Mouse (Mus musculus) liver, postnatal 0 days (tissue): ENCODE measurements around the gene Itk. TPM values are rescaled to one million over a fixed set of nuclear protein-coding genes. Genes with fewer than 3 reads are reported as not detected.
A peak's percentile ranks its signal among the peaks of the same experiment; 100 is the strongest.

ENCODE experiments used
- ATAC-seq: fragments of 200-750 bp; cut with Nextera tagmentation; 2 replicates; pipeline ENCODE4 v1.8.0; 2017; ENCODE audit warnings: mild to moderate bottlenecking, moderate library complexity
- DNase-seq: peaks from one replicate; pipeline ENCODE4 v3.0.0-alpha.2; 2016
- H3K27ac ChIP-seq: fragments of 300-500 bp; sonication (generic); 2 replicates; pipeline ENCODE4 v1.5.1; 2014; ENCODE audit warnings: antibody characterized with exemption, moderate library complexity, mild to moderate bottlenecking, low read depth
- H3K27me3 ChIP-seq: fragments of 300-500 bp; sonication (generic); 2 replicates; pipeline ENCODE4 v1.6.1; 2014; ENCODE audit warnings: low read length, control low read depth, mixed read lengths; ENCODE audit not compliant: insufficient read depth
- H3K36me3 ChIP-seq: fragments of 300-500 bp; sonication (generic); replicated peaks from 2 replicates; pipeline ENCODE4 v1.6.1; 2014; ENCODE audit warnings: mild to moderate bottlenecking, control low read depth, low read length, moderate library complexity, mixed read lengths; ENCODE audit not compliant: insufficient read depth
- H3K4me1 ChIP-seq: fragments of 300-500 bp; sonication (generic); 2 replicates; pipeline ENCODE4 v1.6.1; 2014; ENCODE audit warnings: antibody characterized with exemption, mild to moderate bottlenecking, control low read depth; ENCODE audit not compliant: insufficient read depth
- H3K4me2 ChIP-seq: fragments of 300-500 bp; sonication (generic); 2 replicates; pipeline ENCODE4 v1.6.1; 2014; ENCODE audit warnings: low read depth, mild to moderate bottlenecking, low read length, moderate library complexity, mixed read lengths
- H3K4me3 ChIP-seq: fragments of 300-500 bp; sonication (generic); 2 replicates; pipeline ENCODE4 v1.5.1; 2014; ENCODE audit warnings: low read depth, low read length
- H3K9ac ChIP-seq: fragments of 300-500 bp; sonication (generic); replicated peaks from 2 replicates; pipeline ENCODE4 v1.6.1; 2014; ENCODE audit warnings: mild to moderate bottlenecking, moderate library complexity
- H3K9me3 ChIP-seq: fragments of 300-500 bp; sonication (generic); 2 replicates; pipeline ENCODE4 v1.6.1; 2016; ENCODE audit warnings: mild to moderate bottlenecking, control low read depth, low read length, mixed read lengths
- CTCF ChIP-seq: sonication (generic); IDR thresholded peaks from 2 replicates; pipeline ENCODE4 v1.5.1; 2016; ENCODE audit warnings: antibody characterized with exemption, low read depth
- EP300 ChIP-seq: IDR thresholded peaks from 2 replicates; pipeline ENCODE4 v1.6.1; 2016; ENCODE audit warnings: antibody characterized with exemption, low read depth, mild to moderate bottlenecking
- WGBS: fragments of 180-500 bp; shearing (Covaris S2); extraction: QIAGEN DNeasy Blood & Tissue Kit; methylation state at CpG from one replicate; pipeline ENCODE4 v1.1.7; 2014; ENCODE audit not compliant: insufficient replicate concordance; 5-methylcytosine and 5-hydroxymethylcytosine counted together
- polyA plus RNA-seq: library from polyadenylated mRNA; unstranded; fragments of >200 nt; fragmentation: Nextera tagmentation; extraction: Ambion mirVana; gene quantifications from 2 replicates; pipeline ENCODE4 v1.2.1, GENCODE M21; 2015

The Itk gene
- polyA plus RNA-seq, 1 experiment from 2014 or later: 0.09 TPM

GRCm38 (mm10) chr11:46311703-46312522, 77.4 kb downstream of the Itk start:
- H3K27ac ChIP-seq: peak overlapping the region; percentile 66

DNA sequence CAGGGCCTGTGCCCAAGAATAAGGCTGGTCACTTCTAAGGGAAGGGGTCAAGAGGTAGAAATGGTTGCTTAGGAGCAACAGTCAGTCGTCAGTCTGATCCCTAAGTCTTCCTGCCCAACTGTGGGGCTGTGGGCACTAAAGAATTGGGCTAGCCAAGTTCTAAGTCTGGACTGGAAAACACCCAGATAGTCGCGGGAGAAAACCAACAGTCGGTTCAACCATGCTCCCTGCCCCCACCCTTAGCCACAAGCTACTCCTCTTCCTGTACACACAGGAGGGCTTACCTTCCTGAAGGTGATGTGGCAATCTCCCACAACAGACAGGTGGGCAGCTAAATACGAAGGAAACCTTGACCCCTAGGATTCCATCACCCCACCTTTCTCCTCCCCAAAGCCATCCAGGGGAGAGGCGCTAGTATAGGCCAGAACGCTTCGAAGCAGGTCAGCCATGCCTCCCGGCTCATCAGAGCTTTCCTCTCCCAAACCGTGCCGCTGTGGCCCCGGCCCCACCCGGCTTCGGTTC, 78.1 kb downstream of the Itk start:
- Histone ChIP-seq H3K4me1 (peaks cover 28% of the 10 kb centered on the region), H3K4me2 (peak overlapping the region; percentile 78), H3K27ac (peak overlapping the region; percentile 66), H3K9me3 (no peaks in the 10 kb centered on the region), H3K9ac (peak overlapping the region; percentile 78), H3K27me3 (0 out of 2 replicates have a peak, but pooled peaks cover 5% of the 10 kb centered on the region), H3K4me3 (peak overlapping the region; percentile 69), H3K36me3 (no peaks in the 10 kb centered on the region; the same call in 1 of the 2 replicates)
- 7% methylated on average over 14 of the region's 14 CpGs for WGBS
- no peak for TF ChIP-seq CTCF
- TF ChIP-seq EP300: no peak
- no peak; the same call in 1 of the 2 replicates for ATAC-seq
- DNase-seq: no peak

More at GRCm38 (mm10) chr11:46311703-46312522, 77.4 kb downstream of the Itk start:
- Histone ChIP-seq H3K4me3 (peak overlapping the region; percentile 69), H3K27me3 (0 out of 2 replicates have a peak, but pooled peaks cover 5% of the 10 kb centered on the region), H3K4me2 (peak overlapping the region; percentile 78), H3K9ac (peak overlapping the region; percentile 78), H3K9me3 (no peaks in the 10 kb centered on the region), H3K4me1 (peaks cover 25% of the 10 kb centered on the region), H3K36me3 (no peaks in the 10 kb centered on the region; the same call in 1 of the 2 replicates)
- 1% methylated on average over 64 of the region's 71 CpGs for WGBS
- ATAC-seq: peak; percentile 70
- DNase-seq: peak; percentile 66
- TF ChIP-seq CTCF (no peak), EP300 (no peak)

DNA sequence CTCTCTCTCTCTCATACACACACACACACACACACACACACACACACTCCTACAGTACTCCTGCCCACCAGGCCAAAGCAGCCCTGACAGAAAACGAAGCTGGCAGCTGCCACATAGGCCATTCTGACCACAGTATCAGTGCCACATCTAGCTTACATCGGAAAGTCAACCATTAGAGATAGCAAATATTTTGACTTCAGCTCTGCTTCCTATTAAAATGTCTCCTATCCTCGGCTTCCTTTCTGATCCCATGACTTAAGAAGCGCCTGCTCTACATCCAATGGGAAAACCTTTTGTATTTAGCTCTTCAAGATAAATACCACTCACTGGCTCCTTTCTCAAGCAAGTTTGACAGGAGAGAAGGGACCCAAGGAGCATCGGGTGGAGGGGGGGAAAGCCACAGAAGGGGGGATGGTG, 78.7 kb downstream of the Itk start:
- peaks cover 30% of the 10 kb centered on the region for H3K4me1 ChIP-seq
- H3K27ac ChIP-seq: peak overlapping the region; percentile 66
- H3K27me3 ChIP-seq: 0 out of 2 replicates have a peak, but pooled peaks cover 5% of the 10 kb centered on the region
- TF ChIP-seq CTCF (no peak), EP300 (no peak)
- peak overlapping the region; percentile 78 for H3K4me2 ChIP-seq
- WGBS: 43% methylated on average over 5 of the region's 5 CpGs
- H3K9me3 ChIP-seq: no peaks in the 10 kb centered on the region
- ATAC-seq: no peak
- DNase-seq: no peak
- H3K4me3 ChIP-seq: peak overlapping the region; percentile 69
- peak overlapping the region; percentile 78 for H3K9ac ChIP-seq
- H3K36me3 ChIP-seq: no peaks in the 10 kb centered on the region; the same call in 1 of the 2 replicates

DNA sequence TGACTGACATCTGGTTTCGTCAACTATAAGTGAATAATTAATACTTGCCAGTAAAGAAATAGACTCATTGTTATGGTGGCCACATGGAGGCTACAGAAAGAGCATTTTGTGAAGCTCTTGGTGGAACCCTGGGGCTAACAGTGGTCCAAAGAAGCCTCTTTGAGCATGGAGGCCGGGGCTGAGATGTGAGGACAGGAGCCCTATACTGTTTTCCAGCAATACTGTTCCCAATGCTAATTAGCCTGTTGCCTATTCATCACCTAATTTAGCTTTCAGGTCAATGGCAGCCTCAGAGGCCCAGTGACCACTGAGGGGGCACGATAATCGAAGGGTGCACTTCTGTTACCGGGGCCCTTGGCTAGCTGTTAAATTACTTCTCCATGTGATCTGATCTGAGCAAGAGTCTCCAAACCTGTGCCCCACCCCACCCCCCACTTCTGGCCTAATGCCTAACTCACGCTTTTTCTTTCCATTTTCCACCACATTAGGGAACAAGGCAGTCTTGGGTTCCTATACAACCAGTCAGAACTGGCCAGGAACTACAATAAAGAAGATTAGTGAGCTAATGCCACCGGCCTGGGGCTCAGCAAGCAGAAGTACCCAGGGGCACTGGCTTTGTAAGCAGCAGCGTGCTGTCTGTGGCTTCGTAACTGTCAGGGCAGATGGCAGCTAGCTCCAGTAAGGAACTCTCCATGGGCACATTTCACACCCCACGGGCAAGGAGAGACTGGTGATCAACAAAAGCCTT, 79.3 kb downstream of the Itk start:
- H3K4me3 ChIP-seq: peak overlapping the region; percentile 69

GRCm38 (mm10) chr11:46309111-46309741, 80.1 kb downstream of the Itk start:
- DNase-seq: no peak
- H3K4me1 ChIP-seq: peaks cover 30% of the 10 kb centered on the region
- H3K4me3 ChIP-seq: 0 out of 2 replicates have a peak overlapping the region, but pooled peaks have one; percentile 69
- WGBS: 76% methylated on average over 20 of the region's 20 CpGs
- peak overlapping the region; percentile 78 for H3K4me2 ChIP-seq
- H3K9me3 ChIP-seq: no peaks in the 10 kb centered on the region
- TF ChIP-seq EP300: no peak
- TF ChIP-seq CTCF: no peak
- H3K9ac ChIP-seq: 0 out of 2 replicates have a peak overlapping the region, but pooled peaks have one; percentile 7
- no peak for ATAC-seq
- no peak overlapping the region; the same call in 1 of the 2 replicates for H3K27ac ChIP-seq
- no peaks in the 10 kb centered on the region; the same call in 1 of the 2 replicates for H3K36me3 ChIP-seq
- H3K27me3 ChIP-seq: 0 out of 2 replicates have a peak, but pooled peaks cover 5% of the 10 kb centered on the region

More for the DNA sequence above, 79.3 kb downstream of the Itk start:
- Histone ChIP-seq H3K36me3 (no peaks in the 10 kb centered on the region; the same call in 1 of the 2 replicates), H3K9ac (0 out of 2 replicates have a peak overlapping the region, but pooled peaks have one; percentile 11), H3K9me3 (no peaks in the 10 kb centered on the region), H3K4me1 (peaks cover 30% of the 10 kb centered on the region), H3K27ac (peak overlapping the region; percentile 66; the same call in 1 of the 2 replicates), H3K27me3 (0 out of 2 replicates have a peak, but pooled peaks cover 5% of the 10 kb centered on the region), H3K4me2 (peak overlapping the region; percentile 78)
- ATAC-seq (no peak), DNase-seq (no peak)
- no peak for TF ChIP-seq CTCF
- no peak for TF ChIP-seq EP300
- 48% methylated on average over 10 of the region's 10 CpGs for WGBS
